Mouse (Mus musculus) neural tube, embryonic 15.5 days (tissue): ENCODE data around the gene Foxn3. TPM values are rescaled to one million over a fixed set of nuclear protein-coding genes. Genes with fewer than 3 reads are reported as not detected.

ENCODE experiments used
- ATAC-seq: fragments of 200-750 bp; cut with Nextera tagmentation; 2 replicates; pipeline ENCODE4 v1.8.0; 2017; ENCODE audit warnings: mild to moderate bottlenecking, moderate TSS enrichment, moderate library complexity; ENCODE audit not compliant: low FRiP score
- H3K27ac ChIP-seq: fragments of 300-500 bp; sonication (generic); replicated peaks from 2 replicates; pipeline ENCODE4 v1.5.1; 2015; ENCODE audit warnings: mild to moderate bottlenecking, inconsistent platforms
- H3K27me3 ChIP-seq: fragments of 300-500 bp; sonication (generic); replicated peaks from 2 replicates; pipeline ENCODE4 v1.6.1; 2015; ENCODE audit warnings: inconsistent platforms
- H3K36me3 ChIP-seq: fragments of 300-500 bp; sonication (generic); 2 replicates; pipeline ENCODE4 v1.6.1; 2015; ENCODE audit warnings: inconsistent platforms
- H3K4me1 ChIP-seq: fragments of 300-500 bp; sonication (generic); 2 replicates; pipeline ENCODE4 v1.6.1; 2015; ENCODE audit warnings: inconsistent platforms
- H3K4me2 ChIP-seq: fragments of 300-500 bp; sonication (generic); 2 replicates; pipeline ENCODE4 v1.6.1; 2015; ENCODE audit warnings: inconsistent platforms, mild to moderate bottlenecking, moderate library complexity
- H3K4me3 ChIP-seq: fragments of 300-500 bp; sonication (generic); replicated peaks from 2 replicates; pipeline ENCODE4 v1.5.1; 2015; ENCODE audit warnings: mild to moderate bottlenecking, inconsistent platforms
- H3K9ac ChIP-seq: fragments of 300-500 bp; sonication (generic); replicated peaks from 2 replicates; pipeline ENCODE4 v1.6.1; 2015; ENCODE audit warnings: mild to moderate bottlenecking, inconsistent platforms
- H3K9me3 ChIP-seq: fragments of 300-500 bp; sonication (generic); replicated peaks from 2 replicates; pipeline ENCODE4 v1.6.1; 2016; ENCODE audit warnings: inconsistent platforms
- WGBS: fragments of 180-500 bp; shearing (Covaris S2); methylation state at CpG from one replicate; pipeline ENCODE4 v1.1.7; 2015; ENCODE audit warnings: mixed read lengths; 5-methylcytosine and 5-hydroxymethylcytosine counted together
- polyA plus RNA-seq: library from polyadenylated mRNA; unstranded; fragments of >200 nt; fragmentation: Nextera tagmentation; extraction: Ambion mirVana; gene quantifications from 2 replicates; pipeline ENCODE4 v1.2.1, GENCODE M21; 2015

The Foxn3 gene
- polyA plus RNA-seq, 1 experiment from 2014 or later, result 84.4 TPM

GRCm38 (mm10) chr12:99519191-99519614 lies 44.2 kb downstream of the Foxn3 start:
- no peaks in the 10 kb centered on the region for H3K36me3 ChIP-seq
- peaks cover 13% of the 10 kb centered on the region for H3K4me1 ChIP-seq
- peak overlapping the region; percentile 24 for H3K27ac ChIP-seq
- WGBS, result 31% methylated on average over 9 of the region's 9 CpGs
- H3K9me3 ChIP-seq, result no peaks in the 10 kb centered on the region
- no peak for ATAC-seq
- H3K9ac ChIP-seq, result no peak overlapping the region
- no peaks in the 10 kb centered on the region for H3K27me3 ChIP-seq
- peak overlapping the region; percentile 11 for H3K4me2 ChIP-seq
- no peak overlapping the region for H3K4me3 ChIP-seq

- Histone ChIP-seq H3K27me3 (no peaks in the 10 kb centered on the region), H3K9me3 (no peaks in the 10 kb centered on the region), H3K36me3 (no peaks in the 10 kb centered on the region), H3K4me3 (no peak overlapping the region), H3K4me2 (no peak overlapping the region), H3K27ac (no peak overlapping the region), H3K4me1 (peaks cover 13% of the 10 kb centered on the region), H3K9ac (no peak overlapping the region)
- 92% methylated on average over 10 of the region's 10 CpGs for WGBS
- no peak for ATAC-seq
These were observed 44.7 kb downstream of the Foxn3 start for GRCm38 (mm10) chr12:99518640-99519039.

- 79% methylated on average over 12 of the region's 12 CpGs for WGBS
- Histone ChIP-seq H3K4me2 (no peak overlapping the region), H3K4me1 (peaks cover 13% of the 10 kb centered on the region), H3K36me3 (no peaks in the 10 kb centered on the region), H3K27ac (no peak overlapping the region), H3K9me3 (no peaks in the 10 kb centered on the region), H3K9ac (no peak overlapping the region), H3K4me3 (no peak overlapping the region), H3K27me3 (no peaks in the 10 kb centered on the region)
- no peak for ATAC-seq
These were observed 45.3 kb downstream of the Foxn3 start for GRCm38 (mm10) chr12:99518126-99518525.

- 88% methylated on average over 5 of the region's 5 CpGs for WGBS
- H3K9me3 ChIP-seq, result no peaks in the 10 kb centered on the region
- H3K4me1 ChIP-seq, result peaks cover 13% of the 10 kb centered on the region
- H3K27me3 ChIP-seq, result no peaks in the 10 kb centered on the region
- H3K4me3 ChIP-seq, result no peak overlapping the region
- no peak overlapping the region for H3K27ac ChIP-seq
- H3K9ac ChIP-seq, result no peak overlapping the region
- ATAC-seq, result no peak
- H3K36me3 ChIP-seq, result no peaks in the 10 kb centered on the region
- H3K4me2 ChIP-seq, result no peak overlapping the region
These were observed 46.1 kb downstream of the Foxn3 start for GRCm38 (mm10) chr12:99517296-99517695.

- Histone ChIP-seq H3K4me1 (peaks cover 17% of the 10 kb centered on the region), H3K36me3 (no peaks in the 10 kb centered on the region), H3K27me3 (no peaks in the 10 kb centered on the region), H3K4me2 (no peak overlapping the region), H3K9ac (no peak overlapping the region), H3K4me3 (no peak overlapping the region), H3K27ac (no peak overlapping the region), H3K9me3 (no peaks in the 10 kb centered on the region)
- ATAC-seq, result no peak
- WGBS, result 67% methylated on average over 3 of the region's 3 CpGs
These were observed 47.9 kb downstream of the Foxn3 start for GRCm38 (mm10) chr12:99515481-99515880.

- 95% methylated on average over 5 of the region's 5 CpGs for WGBS
- H3K4me2 ChIP-seq, result no peak overlapping the region
- no peak overlapping the region for H3K9ac ChIP-seq
- no peaks in the 10 kb centered on the region for H3K36me3 ChIP-seq
- ATAC-seq, result no peak
- H3K27me3 ChIP-seq, result no peaks in the 10 kb centered on the region
- H3K27ac ChIP-seq, result no peak overlapping the region
- no peaks in the 10 kb centered on the region for H3K9me3 ChIP-seq
- H3K4me3 ChIP-seq, result no peak overlapping the region
- H3K4me1 ChIP-seq, result 0 out of 2 replicates have a peak, but pooled peaks cover 4% of the 10 kb centered on the region
These were observed 51.7 kb downstream of the Foxn3 start for GRCm38 (mm10) chr12:99511644-99512043.

GRCm38 (mm10) chr12:99510759-99511158 lies 52.6 kb downstream of the Foxn3 start:
- no peak overlapping the region for H3K4me3 ChIP-seq
- H3K27me3 ChIP-seq, result no peaks in the 10 kb centered on the region
- 55% methylated on average over 5 of the region's 5 CpGs for WGBS
- no peaks in the 10 kb centered on the region for H3K36me3 ChIP-seq
- H3K4me2 ChIP-seq, result no peak overlapping the region
- no peak overlapping the region for H3K27ac ChIP-seq
- 0 out of 2 replicates have a peak, but pooled peaks cover 4% of the 10 kb centered on the region for H3K4me1 ChIP-seq
- ATAC-seq, result no peak
- no peak overlapping the region for H3K9ac ChIP-seq
- H3K9me3 ChIP-seq, result no peaks in the 10 kb centered on the region

- ATAC-seq, result no peak
- H3K27ac ChIP-seq, result no peak overlapping the region
- H3K27me3 ChIP-seq, result no peaks in the 10 kb centered on the region
- H3K9me3 ChIP-seq, result no peaks in the 10 kb centered on the region
- 94% methylated on average over 4 of the region's 4 CpGs for WGBS
- H3K4me1 ChIP-seq, result peaks cover 15% of the 10 kb centered on the region
- no peak overlapping the region for H3K4me3 ChIP-seq
- no peak overlapping the region for H3K4me2 ChIP-seq
- H3K9ac ChIP-seq, result no peak overlapping the region
- no peaks in the 10 kb centered on the region for H3K36me3 ChIP-seq
These were observed 61.2 kb downstream of the Foxn3 start for GRCm38 (mm10) chr12:99502225-99502624.

GRCm38 (mm10) chr12:99498978-99499694 lies 64.2 kb downstream of the Foxn3 start:
- no peaks in the 10 kb centered on the region for H3K36me3 ChIP-seq
- H3K4me1 ChIP-seq, result peaks cover 15% of the 10 kb centered on the region
- no peak; the same call in 1 of the 2 replicates for ATAC-seq
- WGBS, result 33% methylated on average over 9 of the region's 9 CpGs
- peak overlapping the region; percentile 61; the same call in 1 of the 2 replicates for H3K27ac ChIP-seq
- H3K4me2 ChIP-seq, result peak overlapping the region; percentile 48
- H3K9ac ChIP-seq, result no peak overlapping the region
- no peaks in the 10 kb centered on the region for H3K9me3 ChIP-seq
- no peaks in the 10 kb centered on the region for H3K27me3 ChIP-seq
- H3K4me3 ChIP-seq, result no peak overlapping the region

- Histone ChIP-seq H3K9ac (peak overlapping the region; percentile 31; the same call in 1 of the 2 replicates), H3K9me3 (no peaks in the 10 kb centered on the region), H3K27me3 (no peaks in the 10 kb centered on the region), H3K27ac (peak overlapping the region; percentile 61), H3K4me2 (peak overlapping the region; percentile 48), H3K4me1 (peaks cover 15% of the 10 kb centered on the region), H3K36me3 (no peaks in the 10 kb centered on the region), H3K4me3 (0 out of 2 replicates have a peak overlapping the region, but pooled peaks have one; percentile 0)
- 28% methylated on average over 18 of the region's 18 CpGs for WGBS
- peak; percentile 35; the same call in 1 of the 2 replicates for ATAC-seq
These were observed 65.0 kb downstream of the Foxn3 start for GRCm38 (mm10) chr12:99498189-99498977.

GRCm38 (mm10) chr12:99496945-99497344 lies 66.4 kb downstream of the Foxn3 start:
- ATAC-seq, result no peak
- H3K27me3 ChIP-seq, result no peaks in the 10 kb centered on the region
- H3K9me3 ChIP-seq, result no peaks in the 10 kb centered on the region

GRCm38 (mm10) chr12:99490216-99490615 lies 73.2 kb downstream of the Foxn3 start:
- H3K27ac ChIP-seq, result peak overlapping the region; percentile 23; the same call in 1 of the 2 replicates
- H3K4me2 ChIP-seq, result no peak overlapping the region
- H3K9ac ChIP-seq, result no peak overlapping the region
- no peak for ATAC-seq
- no peaks in the 10 kb centered on the region for H3K27me3 ChIP-seq
- H3K9me3 ChIP-seq, result no peaks in the 10 kb centered on the region
- H3K36me3 ChIP-seq, result no peaks in the 10 kb centered on the region
- peaks cover 10% of the 10 kb centered on the region for H3K4me1 ChIP-seq
- H3K4me3 ChIP-seq, result no peak overlapping the region
- 67% methylated on average over 6 of the region's 6 CpGs for WGBS

More at GRCm38 (mm10) chr12:99496945-99497344, 66.4 kb downstream of the Foxn3 start:
- Histone ChIP-seq H3K4me1 (peaks cover 15% of the 10 kb centered on the region), H3K4me2 (no peak overlapping the region), H3K4me3 (no peak overlapping the region), H3K36me3 (no peaks in the 10 kb centered on the region), H3K27ac (no peak overlapping the region), H3K9ac (no peak overlapping the region)
- WGBS, result 87% methylated on average over 3 of the region's 3 CpGs
